Mouse (Mus musculus) bone marrow, adult 2 months (tissue): ENCODE data around the gene Myl7.

ENCODE experiments used
- CTCF ChIP-seq: fragments of 200-500 bp; IDR thresholded peaks from 2 replicates; pipeline ENCODE4 v1.5.1; 2011; ENCODE audit warnings: low read length, control low read depth; ENCODE audit not compliant: control insufficient read depth, insufficient read depth
- POLR2A ChIP-seq: fragments of 200-500 bp; IDR thresholded peaks from 2 replicates; pipeline ENCODE4 v1.6.1; 2011; ENCODE audit warnings: low read depth, mild to moderate bottlenecking, control low read depth, low read length, borderline replicate concordance; ENCODE audit not compliant: control insufficient read depth

DNA sequence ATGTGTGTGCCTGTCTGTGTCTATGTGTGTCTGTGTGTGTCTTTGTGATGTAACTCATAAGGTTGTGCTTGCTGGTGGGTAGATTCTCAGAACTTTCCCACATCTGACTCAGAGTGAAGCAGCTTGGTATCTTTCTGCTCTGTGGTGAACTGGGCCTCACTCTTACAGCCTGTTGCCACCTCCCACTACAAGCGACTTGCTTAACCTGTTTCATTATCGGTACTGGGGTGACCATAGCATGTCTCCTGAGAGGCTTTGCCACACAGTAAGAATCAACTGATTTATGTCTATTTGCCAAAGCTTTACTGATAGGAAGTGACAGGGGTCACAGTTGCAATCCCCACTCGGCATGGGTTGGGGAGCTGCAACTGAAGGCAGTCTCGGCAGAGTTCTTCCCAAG, 10.1 kb upstream of the Myl7 start:
- no peak for TF ChIP-seq CTCF
- no peak for TF ChIP-seq POLR2A
